Mouse (Mus musculus) right cerebral cortex, postnatal 36 days (tissue): ENCODE results near the gene Urb1.

Experiments used
- DNase-seq, 2 experiments: peaks; one replicate each; pipeline ENCODE4 v3.0.0; 2022; ENCODE audit warnings: low spot score in 2 of 2, mixed read lengths in 1 of 2

The Urb1 gene

DNA sequence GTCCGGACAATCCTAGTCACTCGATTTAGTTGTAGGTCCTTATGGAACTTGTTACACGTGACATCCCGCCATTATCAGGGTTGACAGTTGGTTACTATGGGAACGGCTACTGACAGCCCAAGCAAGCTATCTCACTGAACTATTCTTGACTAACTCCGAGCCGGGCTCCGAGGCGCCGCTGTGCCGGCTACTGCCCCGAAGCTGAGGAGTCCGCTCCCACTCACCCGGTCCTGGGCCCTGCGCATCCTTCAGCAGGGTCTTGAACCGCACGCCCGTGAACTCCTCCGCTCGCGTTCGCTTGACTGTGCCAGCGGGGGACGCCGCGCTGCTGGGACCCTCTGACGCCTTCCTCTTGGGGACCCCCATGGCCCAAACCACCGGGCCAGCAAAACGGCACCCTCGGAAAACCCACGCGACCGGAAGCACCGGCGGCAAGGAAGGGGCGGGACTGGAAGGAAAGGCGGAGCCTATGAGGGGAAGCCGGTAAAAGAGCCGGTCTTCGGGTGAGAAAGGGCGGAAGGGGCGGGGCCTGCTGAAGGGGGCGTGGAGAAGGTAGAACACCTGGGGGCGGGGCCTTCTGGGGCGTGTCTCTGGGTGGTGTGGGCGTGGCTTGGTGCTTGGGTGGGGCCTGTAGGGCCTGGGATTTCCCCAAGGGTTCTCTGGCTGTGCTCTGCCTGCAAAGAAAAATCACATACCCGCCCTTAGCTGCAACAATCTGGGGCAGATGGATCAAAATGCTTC lies at the start of gene Urb1:
TSS of gene Urb1 (minus strand) at position 439 of the 741 bp plus-strand sequence.
- peak; percentile 95 to 97 for DNase-seq

DNA sequence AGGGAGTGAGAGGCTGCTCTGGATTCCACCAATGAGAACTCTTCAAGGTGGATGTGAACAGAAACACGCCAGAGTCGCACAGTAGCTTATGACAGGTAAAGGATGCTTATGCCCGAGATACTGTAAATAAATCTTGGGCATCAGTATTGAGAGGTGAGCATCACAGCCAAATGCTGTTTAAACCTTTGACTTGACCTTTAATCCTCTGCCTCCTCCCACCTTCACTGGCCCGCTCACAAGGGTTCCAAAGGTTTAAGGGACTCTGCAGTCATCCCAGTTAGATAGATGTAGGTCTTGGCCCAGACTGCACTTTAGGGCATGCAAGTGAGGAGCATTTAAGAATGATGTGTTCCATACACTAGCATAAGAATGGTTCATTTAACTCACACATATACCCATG lies 48.0 kb upstream of the Urb1 start:
- no peak for DNase-seq

GRCm38 (mm10) chr16:90856552-90857200 lies 46.5 kb upstream of the Urb1 start:
- no peak for DNase-seq

DNA sequence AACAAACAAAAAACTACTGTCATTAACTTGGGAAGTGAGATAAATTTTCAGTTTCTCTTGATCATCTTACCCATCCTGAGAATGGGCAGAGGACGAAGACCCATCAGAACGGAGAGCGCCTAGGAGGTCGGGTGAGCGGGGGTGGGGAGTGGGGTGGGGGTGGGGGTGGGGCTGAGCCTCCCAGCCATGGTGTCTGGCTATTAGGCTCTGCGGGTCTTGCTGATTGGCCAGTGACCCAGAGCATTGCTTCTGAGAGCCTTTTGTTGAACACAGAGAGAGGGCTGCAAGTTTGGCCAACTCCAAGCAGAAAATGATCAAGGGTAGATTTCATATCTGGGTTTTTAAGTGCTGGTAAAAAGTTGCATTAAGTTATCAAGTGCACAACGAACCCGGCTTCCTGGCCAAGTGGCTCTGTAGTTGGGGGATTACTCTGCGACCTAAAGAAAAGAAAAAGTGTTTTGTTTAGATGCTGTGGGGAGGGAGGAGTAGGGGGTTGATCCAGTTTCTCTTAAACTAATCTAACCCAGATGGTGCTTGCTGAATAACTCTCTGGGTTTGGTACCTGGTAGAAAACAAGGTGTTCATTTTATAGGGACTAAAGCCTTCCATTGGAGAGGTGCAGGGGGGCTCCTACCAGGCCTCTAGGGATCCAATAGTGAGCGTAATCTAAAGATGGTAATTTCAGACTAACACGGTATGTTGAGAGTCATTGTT lies 41.6 kb upstream of the Urb1 start:
- DNase-seq = no peak

DNA sequence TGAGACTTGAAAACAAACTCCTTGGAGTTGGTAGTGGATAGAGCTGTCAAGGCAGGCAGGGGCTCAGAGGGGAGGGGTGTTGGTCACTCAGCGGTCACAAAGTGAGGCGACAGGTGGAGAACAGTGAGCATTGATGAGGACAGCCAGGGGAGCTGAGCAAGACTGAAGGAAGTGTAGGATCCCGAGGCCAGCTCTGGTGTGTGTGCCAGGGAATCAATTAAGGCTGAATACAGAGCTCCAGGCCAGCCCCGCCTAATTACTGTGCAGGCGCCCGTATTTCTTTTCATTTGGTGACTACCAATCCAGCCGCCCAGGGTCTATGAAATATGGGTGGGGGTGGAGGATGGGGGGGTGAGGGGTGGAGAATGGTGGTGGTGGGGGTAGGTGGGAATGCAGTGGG lies 40.7 kb upstream of the Urb1 start:
- DNase-seq = no peak

GRCm38 (mm10) chr16:90849262-90849661 lies 39.0 kb upstream of the Urb1 start:
- no peak for DNase-seq

DNA sequence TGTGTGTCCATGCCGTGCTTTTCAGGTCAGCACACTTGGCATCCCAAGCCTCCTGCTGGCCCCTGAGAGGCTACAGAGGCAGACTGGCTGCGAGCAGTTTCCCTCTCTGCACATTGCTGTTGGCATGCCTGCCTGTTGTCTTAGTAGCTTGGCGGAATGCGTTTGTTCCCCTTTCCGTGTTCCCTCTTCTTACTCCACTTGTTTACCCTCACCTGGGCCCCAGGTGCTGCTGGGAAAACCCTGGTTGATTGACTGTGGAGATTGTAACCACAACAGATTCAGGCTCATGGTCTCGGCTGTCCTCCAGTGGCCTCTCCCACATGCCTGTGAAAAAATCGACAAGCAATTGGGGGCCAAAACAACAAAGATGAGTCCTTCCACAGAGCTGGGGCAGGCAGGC lies 38.5 kb upstream of the Urb1 start:
- no peak for DNase-seq

DNA sequence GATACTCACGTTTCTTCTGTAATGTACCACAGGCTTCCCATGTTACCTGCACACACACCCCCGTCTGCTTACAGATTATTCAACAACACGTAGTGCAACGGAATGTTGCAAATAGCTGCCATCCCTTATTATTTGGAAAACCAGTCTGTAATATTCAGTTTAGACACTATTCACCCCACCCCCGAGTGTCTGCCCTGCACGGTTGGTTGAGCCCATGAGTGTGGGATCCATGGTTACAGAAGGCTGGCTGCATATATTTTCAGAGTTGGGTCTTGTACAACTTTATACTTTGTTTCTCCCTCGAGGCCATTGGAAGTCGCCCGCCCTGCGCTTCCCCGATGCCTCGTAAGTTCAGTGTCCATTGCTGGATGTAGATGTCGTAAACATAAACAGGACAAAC lies 35.4 kb upstream of the Urb1 start:
- no peak for DNase-seq

GRCm38 (mm10) chr16:90845038-90845437 lies 34.8 kb upstream of the Urb1 start:
- no peak for DNase-seq

GRCm38 (mm10) chr16:90842164-90842563 lies 32.0 kb upstream of the Urb1 start:
- no peak for DNase-seq

- no peak for DNase-seq
Measured at GRCm38 (mm10) chr16:90837431-90837830, 27.2 kb upstream of the Urb1 start.

DNA sequence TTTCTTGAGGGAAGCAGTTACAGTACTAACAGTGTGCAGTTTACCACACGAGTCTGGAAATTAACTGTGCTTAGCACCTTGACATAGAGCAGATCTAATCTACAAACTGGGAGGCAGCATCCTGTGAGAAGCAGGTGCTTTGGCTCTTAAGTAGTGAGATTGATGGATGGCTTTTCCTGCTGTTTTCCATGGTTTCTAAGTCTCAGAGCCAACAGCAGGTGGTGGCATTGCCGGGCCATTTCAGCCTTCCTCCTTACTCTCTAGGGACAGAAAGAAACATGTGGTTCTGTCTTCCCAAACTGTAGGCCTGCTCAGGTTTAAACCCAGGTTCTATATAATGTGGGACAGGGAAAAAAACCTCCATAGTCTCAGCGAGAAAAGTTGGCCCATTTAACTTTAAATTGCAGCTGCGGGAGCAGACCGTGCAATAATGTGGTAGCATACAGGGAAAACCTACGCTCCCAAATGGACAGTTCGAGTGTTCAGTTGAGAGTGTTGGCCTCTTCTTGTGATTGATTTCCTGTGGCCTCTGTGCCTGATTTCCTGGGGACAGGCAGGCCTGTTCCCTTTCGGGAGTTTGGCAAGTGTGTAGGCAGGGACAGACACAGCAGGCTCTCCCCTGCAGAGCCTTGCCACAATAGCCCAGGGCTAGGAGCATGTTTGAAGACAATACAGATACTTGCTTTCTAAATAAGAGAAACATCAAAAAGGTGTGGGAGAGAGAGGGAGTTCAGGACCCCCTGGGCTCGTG lies 23.0 kb upstream of the Urb1 start:
- DNase-seq = no peak

DNA sequence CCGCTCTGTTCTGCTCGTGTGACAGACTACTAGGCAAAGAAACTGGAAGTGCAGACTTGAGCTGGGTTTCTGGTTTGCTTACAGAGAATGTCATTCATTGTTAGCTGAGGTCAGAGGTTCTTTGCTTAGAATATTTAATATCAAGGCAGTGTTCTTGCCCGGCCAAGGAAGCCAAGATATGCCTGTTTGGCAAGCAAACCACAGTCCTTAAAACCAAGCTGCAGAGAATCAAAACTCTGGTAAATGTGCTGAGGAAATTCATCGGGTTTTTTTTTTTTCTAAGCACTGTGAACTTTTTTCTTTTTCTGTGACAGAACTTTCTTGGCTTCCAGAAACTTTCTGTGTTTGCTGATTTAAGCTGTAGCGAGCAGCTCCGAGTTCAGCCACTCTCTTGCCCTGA lies 22.3 kb upstream of the Urb1 start:
- DNase-seq = no peak

GRCm38 (mm10) chr16:90831676-90832075 lies 21.5 kb upstream of the Urb1 start:
- no peak for DNase-seq

DNA sequence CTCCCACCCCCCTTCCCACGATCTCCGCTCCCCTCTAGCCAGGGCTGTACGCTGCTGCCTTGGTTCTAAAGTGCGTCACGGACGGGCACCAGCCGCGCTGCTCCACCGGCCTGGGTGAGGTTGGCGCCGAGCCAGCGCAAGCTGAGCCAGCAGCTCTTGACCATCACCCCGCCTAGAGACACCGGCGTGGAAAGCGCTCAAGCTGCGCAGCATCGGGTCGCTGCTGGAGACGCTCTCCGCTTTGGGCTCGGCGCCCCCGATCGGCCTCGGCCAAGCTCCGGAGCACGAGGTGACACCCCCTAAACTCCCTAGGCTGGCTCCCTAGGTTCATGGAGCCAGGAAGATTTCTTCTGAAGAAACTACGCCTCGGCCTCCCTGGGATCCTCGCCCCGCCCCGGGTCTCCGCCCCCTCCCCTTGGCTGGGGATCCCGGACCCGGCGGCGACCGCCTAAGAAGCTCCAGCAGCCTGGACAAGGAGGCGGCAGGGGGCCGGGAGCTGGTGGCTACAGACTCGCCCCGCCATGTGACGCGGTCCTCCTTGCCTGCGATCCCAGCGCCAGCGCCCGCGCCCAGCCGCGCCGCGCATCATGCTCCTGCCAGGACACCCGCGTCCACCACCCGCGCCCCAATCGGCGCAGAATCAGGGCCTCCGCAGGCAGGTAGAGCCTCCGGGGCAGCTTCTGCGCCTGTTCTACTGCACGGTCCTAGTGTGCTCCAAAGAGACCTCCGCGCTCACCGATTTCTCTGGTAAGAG lies 20.6 kb upstream of the Urb1 start:
- DNase-seq = peak; percentile 29 to 41

DNA sequence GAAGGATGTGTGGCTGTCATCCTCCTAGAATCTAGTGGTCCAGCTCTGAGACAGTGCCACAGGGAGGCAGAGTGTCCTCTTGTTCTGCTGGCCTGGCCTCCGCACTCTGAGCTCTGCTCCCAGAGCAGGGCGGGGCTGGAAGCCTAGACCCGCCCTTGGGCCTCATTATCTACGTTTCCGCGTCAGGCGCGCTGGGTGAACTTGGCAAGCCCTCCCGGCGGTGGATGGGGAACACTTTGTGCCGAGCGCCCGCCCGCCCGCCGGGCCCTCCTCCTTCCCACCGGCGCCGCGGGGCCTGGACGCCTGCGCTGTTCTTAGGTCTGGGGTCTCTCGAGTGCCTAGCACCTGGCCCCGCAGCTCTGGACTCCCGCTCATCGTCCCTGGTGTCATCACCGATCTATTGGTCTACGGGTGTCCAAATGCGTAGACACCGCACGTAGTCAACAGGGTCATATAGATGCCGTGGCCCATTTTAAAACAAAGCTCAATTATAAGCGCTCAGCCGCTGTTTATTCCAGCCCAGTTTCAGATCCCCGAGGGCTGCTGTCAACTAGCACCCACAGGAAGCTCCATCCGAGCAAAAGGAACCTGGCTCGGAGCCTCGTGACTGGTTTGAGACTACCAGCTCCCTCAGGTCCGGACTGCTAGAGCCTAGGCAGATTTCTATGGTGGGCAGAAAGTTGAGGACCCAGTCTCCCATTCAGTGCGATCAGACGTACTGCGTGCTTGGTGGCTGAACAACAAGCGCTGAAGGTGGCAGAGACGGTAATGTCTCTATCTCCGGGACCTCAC lies 19.9 kb upstream of the Urb1 start:
- DNase-seq = peak; percentile 40 to 61

DNA sequence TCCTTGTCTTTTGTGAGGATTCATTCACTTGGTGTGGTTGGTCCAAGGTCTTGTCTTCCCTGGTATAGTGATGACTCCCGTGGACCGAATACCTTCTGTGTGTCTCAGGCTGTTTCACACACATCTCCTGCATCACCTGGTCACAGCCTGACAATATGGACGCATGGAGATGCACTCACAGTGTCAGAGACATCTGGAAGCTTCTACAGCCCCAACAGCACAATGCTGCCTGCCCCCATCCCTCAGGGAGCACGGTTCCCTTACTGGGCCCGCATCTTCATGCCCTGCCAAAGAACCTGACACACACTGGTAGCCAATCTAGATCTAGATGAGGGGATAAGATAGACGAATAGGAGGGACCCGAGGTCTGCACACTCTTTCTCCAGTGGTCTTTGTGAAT lies 18.9 kb upstream of the Urb1 start:
- DNase-seq = no peak

- DNase-seq = no peak
Measured at GRCm38 (mm10) chr16:90827498-90827897, 17.3 kb upstream of the Urb1 start.

GRCm38 (mm10) chr16:90826457-90826856 lies 16.2 kb upstream of the Urb1 start, which contains the start of gene Eva1c:
Gene Eva1c, plus strand, starts transcription at chr16:90826719.
- DNase-seq = no peak

GRCm38 (mm10) chr16:90826041-90826440 lies 15.8 kb upstream of the Urb1 start:
- DNase-seq = no peak
